23 mouse cellular contexts compared by ENCODE assay signal in genomic region chrX:56416277-56416676, GRCm38 (mm10). TPM values are rescaled to one million over a fixed set of nuclear protein-coding genes. Genes with fewer than 3 reads are reported as not detected.
DNase-seq lines count a peak whose midpoint lies in the region; ATAC-seq and TF ChIP-seq lines count a peak whose summit lies in the region.
"Had no signal": no experiment of that assay in that cellular context is flagged by ENCODE, and none has a peak within 500 bp of the region (broad histone marks: within the 10 kb centered on the region; RNA-seq: fewer than 3 reads in every experiment).

No protein-coding gene starts in this region.

- WGBS in liver, adult 2 months = 51% methylated on average over 3 of the region's 3 CpGs
- 65% methylated on average over 3 of the region's 3 CpGs for WGBS in midbrain, embryonic 15.5 days
- 70% methylated on average over 3 of the region's 3 CpGs for WGBS in midbrain, embryonic 11.5 days

- H3K27me3 ChIP-seq in liver, adult 2 months (ENCODE audit: control insufficient read depth, insufficient read depth, low read length) = no peaks in the 10 kb centered on the region
- H3K27me3 ChIP-seq in midbrain, embryonic 15.5 days (replicated peaks) = no peaks in the 10 kb centered on the region
- no peaks in the 10 kb centered on the region for H3K27me3 ChIP-seq in midbrain, embryonic 11.5 days (ENCODE audit: control insufficient read depth, insufficient read depth, low read length)
- H3K27me3 ChIP-seq: embryonic facial prominence, embryonic 13.5 days; forebrain, embryonic 12.5 days; hindbrain, embryonic 15.5 days had no signal

- H3K4me2 ChIP-seq in midbrain, embryonic 15.5 days = no peak overlapping the region
- H3K4me2 ChIP-seq in midbrain, embryonic 11.5 days = no peak overlapping the region
- H3K4me2 ChIP-seq: embryonic facial prominence, embryonic 13.5 days; forebrain, embryonic 12.5 days; heart, embryonic 11.5 days; hindbrain, embryonic 15.5 days had no signal

- no peaks in the 10 kb centered on the region for H3K36me3 ChIP-seq in liver, adult 2 months (ENCODE audit: control insufficient read depth, insufficient read depth, low read length)
- H3K36me3 ChIP-seq in midbrain, embryonic 15.5 days (replicated peaks) = no peaks in the 10 kb centered on the region
- H3K36me3 ChIP-seq in midbrain, embryonic 11.5 days (ENCODE audit: control insufficient read depth, insufficient read depth, low read length) = no peaks in the 10 kb centered on the region
- H3K36me3 ChIP-seq: embryonic facial prominence, embryonic 13.5 days; forebrain, embryonic 12.5 days; G1E; hindbrain, embryonic 15.5 days had no signal

- no peaks in the 10 kb centered on the region for H3K79me2 ChIP-seq in liver, adult 2 months (ENCODE audit: control insufficient read depth, insufficient read depth, low read length)

- no peak overlapping the region for H3K4me3 ChIP-seq in liver, adult 2 months (ENCODE audit: insufficient read depth, low read depth, low read length)
- H3K4me3 ChIP-seq in gastrocnemius, adult 2 months = no peak overlapping the region
- H3K4me3 ChIP-seq in midbrain, embryonic 15.5 days = no peak overlapping the region
- no peak overlapping the region for H3K4me3 ChIP-seq in midbrain, embryonic 11.5 days (ENCODE audit: low read depth, low read length)
- H3K4me3 ChIP-seq: embryonic facial prominence, embryonic 13.5 days; forebrain, embryonic 12.5 days; hindbrain, embryonic 15.5 days had no signal

- no peak for TF ChIP-seq POLR2A in liver, adult 2 months (IDR thresholded peaks at IDR 0.05; ENCODE audit: extremely low read depth, insufficient read depth, low read length)

- no peaks in the 10 kb centered on the region for H3K9me3 ChIP-seq in midbrain, embryonic 15.5 days
- no peaks in the 10 kb centered on the region for H3K9me3 ChIP-seq in midbrain, embryonic 11.5 days (ENCODE audit: control insufficient read depth, low read length)
- H3K9me3 ChIP-seq: embryonic facial prominence, embryonic 13.5 days; forebrain, embryonic 12.5 days; G1E; hindbrain, embryonic 15.5 days had no signal

- intact Hi-C loops in gastrocnemius, adult 2 months (cut with DNase I) = no loop called here

- H3K4me1 ChIP-seq in liver, adult 2 months (ENCODE audit: control insufficient read depth, insufficient read depth, low read length) = no peaks in the 10 kb centered on the region
- H3K4me1 ChIP-seq in midbrain, embryonic 15.5 days = no peaks in the 10 kb centered on the region
- H3K4me1 ChIP-seq in midbrain, embryonic 11.5 days (ENCODE audit: control insufficient read depth, insufficient read depth, low read length) = no peaks in the 10 kb centered on the region
- H3K4me1 ChIP-seq: embryonic facial prominence, embryonic 13.5 days; forebrain, embryonic 12.5 days; hindbrain, embryonic 15.5 days had no signal

- H3K27ac ChIP-seq in liver, adult 2 months (replicated peaks; ENCODE audit: insufficient read depth, low read depth, low read length) = no peak overlapping the region
- no peak overlapping the region for H3K27ac ChIP-seq in gastrocnemius, adult 2 months
- H3K27ac ChIP-seq in midbrain, embryonic 15.5 days = no peak overlapping the region
- no peak overlapping the region for H3K27ac ChIP-seq in midbrain, embryonic 11.5 days (ENCODE audit: low read depth, low read length)
- H3K27ac ChIP-seq: embryonic facial prominence, embryonic 13.5 days; forebrain, embryonic 12.5 days; hindbrain, embryonic 15.5 days had no signal

- peak; percentile 12 for DNase-seq in liver, adult 2 months (ENCODE audit: extremely low read depth, low read depth, low spot score)
- DNase-seq in liver = no peak
- DNase-seq in gastrocnemius, adult 2 months = no peak
- no peak for DNase-seq in midbrain, embryonic 11.5 days (ENCODE audit: low spot score, missing footprints)
- DNase-seq: adrenal gland, postnatal 10 days; B cell, adult 2 months; cerebellum, adult 18-20 months; cerebellum, postnatal 10 days; gastrocnemius, postnatal 14 days had no signal

- no peak overlapping the region for H3K9ac ChIP-seq in liver, adult 2 months (ENCODE audit: low read depth, low read length)
- H3K9ac ChIP-seq in midbrain, embryonic 15.5 days = no peak overlapping the region
- no peak overlapping the region for H3K9ac ChIP-seq in midbrain, embryonic 11.5 days (ENCODE audit: low read length)
- H3K9ac ChIP-seq: embryonic facial prominence, embryonic 13.5 days; forebrain, embryonic 12.5 days; hindbrain, embryonic 15.5 days had no signal

- 0 out of 2 replicates have a peak, but pooled peaks have one; percentile 50 for ATAC-seq in common myeloid progenitor, adult 5-6 weeks (replicated peaks; ENCODE audit: low read depth, poor library complexity, severe bottlenecking)
- ATAC-seq in megakaryocyte progenitor cell, adult 5-6 weeks (replicated peaks; ENCODE audit: poor library complexity) = peak; percentile 37; the same call in 1 of the 2 replicates
- no peak for ATAC-seq in midbrain, embryonic 15.5 days (replicated peaks)
- ATAC-seq in midbrain, embryonic 11.5 days (ENCODE audit: low FRiP score) = no peak
- ATAC-seq: CD4-positive, CD25-positive, alpha-beta regulatory T cell, adult 4 months; forebrain, embryonic 16.5 days; intestine, embryonic 16.5 days had no signal

- no peak for TF ChIP-seq CTCF in liver, adult 2 months (IDR thresholded peaks at IDR 0.05; ENCODE audit: low read depth, low read length)
- TF ChIP-seq CTCF in gastrocnemius, adult 2 months (IDR thresholded peaks at IDR 0.05) = no peak

RNA-seq across cellular contexts. Expression of gene Gm2174, which starts 31.5 kb away (rescaled TPM):
- total RNA-seq in liver, adult 2 months (2014; rRNA removed) = not detected in 2 replicates
- not detected in 2 replicates for polyA plus RNA-seq in liver, adult 2 months (2012; rRNA removed)
- total RNA-seq in common myeloid progenitor, adult 5-6 weeks (2017) = 111 and 209 TPM in 2 replicates
- 2.4 TPM in 1 of 2 replicates, not detected in the other for total RNA-seq in megakaryocyte progenitor cell, adult 5-6 weeks (2015)
- 129 and 175 TPM in 2 replicates for total RNA-seq in megakaryocyte progenitor cell, adult 5-6 weeks (2017)
- 1 to 10 TPM; 1.2 to 1.5 TPM for total RNA-seq in gastrocnemius, adult 2 months (2021)
- polyA plus RNA-seq in midbrain, embryonic 15.5 days (2015; fragmentation: Nextera tagmentation; extraction: Ambion mirVana) = 0.99 and 1.6 TPM in 2 replicates
- 1.8 and 2.2 TPM in 2 replicates for polyA plus RNA-seq in midbrain, embryonic 11.5 days (2014; fragmentation: Nextera tagmentation; extraction: Ambion mirVana)
- total RNA-seq: adrenal gland, postnatal 10 days; adrenal gland, postnatal 4 days had no signal
- polyA plus RNA-seq: frontal cortex, adult 2 months; G1E; gonadal fat pad, adult 2 months had no signal

RNA-seq across cellular contexts. Expression of gene Ints6l, which starts 38.4 kb away (rescaled TPM):
- 2.9 and 3.1 TPM in 2 replicates for total RNA-seq in liver, adult 2 months (2014; rRNA removed)
- 0.81 and 1.2 TPM in 2 replicates for polyA plus RNA-seq in liver, adult 2 months (2012; rRNA removed)
- 71.6 and 77.2 TPM in 2 replicates for total RNA-seq in common myeloid progenitor, adult 5-6 weeks (2017)
- 99.4 and 104 TPM in 2 replicates for total RNA-seq in megakaryocyte progenitor cell, adult 5-6 weeks (2015)
- total RNA-seq in megakaryocyte progenitor cell, adult 5-6 weeks (2017) = 44.3 and 63.7 TPM in 2 replicates
- total RNA-seq in gastrocnemius, adult 2 months (2021) = 1 to 10 TPM; 4.7 to 5.9 TPM
- 19.4 and 19.9 TPM in 2 replicates for polyA plus RNA-seq in midbrain, embryonic 15.5 days (2015; fragmentation: Nextera tagmentation; extraction: Ambion mirVana)
- 23.8 and 26.8 TPM in 2 replicates for polyA plus RNA-seq in midbrain, embryonic 11.5 days (2014; fragmentation: Nextera tagmentation; extraction: Ambion mirVana)

RNA-seq across cellular contexts. Expression of gene Smim10l2a, which starts 41.9 kb away (rescaled TPM):
- 0.07 and 0.09 TPM in 2 replicates for total RNA-seq in liver, adult 2 months (2014; rRNA removed)
- polyA plus RNA-seq in liver, adult 2 months (2012; rRNA removed) = 0.05 and 0.12 TPM in 2 replicates
- total RNA-seq in common myeloid progenitor, adult 5-6 weeks (2017) = 2.6 and 2.8 TPM in 2 replicates
- total RNA-seq in megakaryocyte progenitor cell, adult 5-6 weeks (2015) = 0.07 and 0.22 TPM in 2 replicates
- total RNA-seq in megakaryocyte progenitor cell, adult 5-6 weeks (2017) = 0.74 and 0.83 TPM in 2 replicates
- not detected for total RNA-seq in gastrocnemius, adult 2 months (2021)
- 41.0 and 43.5 TPM in 2 replicates for polyA plus RNA-seq in midbrain, embryonic 15.5 days (2015; fragmentation: Nextera tagmentation; extraction: Ambion mirVana)
- 2.3 and 2.6 TPM in 2 replicates for polyA plus RNA-seq in midbrain, embryonic 11.5 days (2014; fragmentation: Nextera tagmentation; extraction: Ambion mirVana)
- polyA plus RNA-seq: G1E had no signal

Comparison
In these comparisons a context has a peak if more than half of its experiments do, and no peak if none do; other contexts are left out.
1. ATAC-seq: peak in common myeloid progenitor, adult 5-6 weeks (single experiment) and megakaryocyte progenitor cell, adult 5-6 weeks (single experiment); none in midbrain, embryonic 15.5 days (single experiment) and midbrain, embryonic 11.5 days (single experiment).
2. RNA of gene Ints6l, which starts 38.4 kb away (total RNA-seq): 44.3 to 104 TPM in megakaryocyte progenitor cell, adult 5-6 weeks and 71.6 to 77.2 TPM in common myeloid progenitor, adult 5-6 weeks; 4.7 to 5.9 TPM in gastrocnemius, adult 2 months and 2.9 to 3.1 TPM in liver, adult 2 months; every median in the first group is over 4 times any median in the second.